Mouse (Mus musculus) limb, embryonic 13.5 days (tissue): ENCODE data around the gene Ehd1. TPM values are rescaled to one million over a fixed set of nuclear protein-coding genes. Genes with fewer than 3 reads are reported as not detected.

ENCODE experiments used
- ATAC-seq: fragments of 200-750 bp; cut with Nextera tagmentation; 2 replicates; pipeline ENCODE4 v1.8.0; 2017; ENCODE audit warnings: low read depth, moderate number of reproducible peaks, moderate TSS enrichment; ENCODE audit not compliant: low FRiP score
- H3K27ac ChIP-seq: fragments of 300-500 bp; sonication (generic); 2 replicates; pipeline ENCODE4 v1.5.1; 2015; ENCODE audit warnings: inconsistent platforms, mild to moderate bottlenecking, moderate library complexity
- H3K27me3 ChIP-seq: fragments of 300-500 bp; sonication (generic); 2 replicates; pipeline ENCODE4 v1.6.1; 2015; ENCODE audit warnings: mild to moderate bottlenecking, inconsistent platforms
- H3K36me3 ChIP-seq: fragments of 300-500 bp; sonication (generic); 2 replicates; pipeline ENCODE4 v1.6.1; 2015; ENCODE audit warnings: inconsistent platforms, mild to moderate bottlenecking, moderate library complexity
- H3K4me1 ChIP-seq: fragments of 300-500 bp; sonication (generic); 2 replicates; pipeline ENCODE4 v1.6.1; 2015; ENCODE audit warnings: inconsistent platforms
- H3K4me2 ChIP-seq: fragments of 300-500 bp; sonication (generic); replicated peaks from 2 replicates; pipeline ENCODE4 v1.6.1; 2015; ENCODE audit warnings: inconsistent platforms, mild to moderate bottlenecking, moderate library complexity
- H3K4me3 ChIP-seq: fragments of 300-500 bp; sonication (generic); 2 replicates; pipeline ENCODE4 v1.5.1; 2015; ENCODE audit warnings: moderate library complexity, mild to moderate bottlenecking, inconsistent platforms
- H3K9ac ChIP-seq: fragments of 300-500 bp; sonication (generic); 2 replicates; pipeline ENCODE4 v1.6.1; 2015; ENCODE audit warnings: mild to moderate bottlenecking, inconsistent platforms
- H3K9me3 ChIP-seq: fragments of 300-500 bp; sonication (generic); 2 replicates; pipeline ENCODE4 v1.6.1; 2016; ENCODE audit warnings: inconsistent platforms
- WGBS: fragments of 180-500 bp; shearing (Covaris S2); methylation state at CpG from one replicate; pipeline ENCODE4 v1.1.7; 2015; 5-methylcytosine and 5-hydroxymethylcytosine counted together
- polyA plus RNA-seq: library from polyadenylated mRNA; unstranded; fragments of >200 nt; fragmentation: Nextera tagmentation; extraction: Ambion mirVana; gene quantifications from 2 replicates; pipeline ENCODE4 v1.2.1, GENCODE M21; 2015

Gene Ehd1
- 73.1 and 82.9 TPM in 2 replicates for polyA plus RNA-seq

DNA sequence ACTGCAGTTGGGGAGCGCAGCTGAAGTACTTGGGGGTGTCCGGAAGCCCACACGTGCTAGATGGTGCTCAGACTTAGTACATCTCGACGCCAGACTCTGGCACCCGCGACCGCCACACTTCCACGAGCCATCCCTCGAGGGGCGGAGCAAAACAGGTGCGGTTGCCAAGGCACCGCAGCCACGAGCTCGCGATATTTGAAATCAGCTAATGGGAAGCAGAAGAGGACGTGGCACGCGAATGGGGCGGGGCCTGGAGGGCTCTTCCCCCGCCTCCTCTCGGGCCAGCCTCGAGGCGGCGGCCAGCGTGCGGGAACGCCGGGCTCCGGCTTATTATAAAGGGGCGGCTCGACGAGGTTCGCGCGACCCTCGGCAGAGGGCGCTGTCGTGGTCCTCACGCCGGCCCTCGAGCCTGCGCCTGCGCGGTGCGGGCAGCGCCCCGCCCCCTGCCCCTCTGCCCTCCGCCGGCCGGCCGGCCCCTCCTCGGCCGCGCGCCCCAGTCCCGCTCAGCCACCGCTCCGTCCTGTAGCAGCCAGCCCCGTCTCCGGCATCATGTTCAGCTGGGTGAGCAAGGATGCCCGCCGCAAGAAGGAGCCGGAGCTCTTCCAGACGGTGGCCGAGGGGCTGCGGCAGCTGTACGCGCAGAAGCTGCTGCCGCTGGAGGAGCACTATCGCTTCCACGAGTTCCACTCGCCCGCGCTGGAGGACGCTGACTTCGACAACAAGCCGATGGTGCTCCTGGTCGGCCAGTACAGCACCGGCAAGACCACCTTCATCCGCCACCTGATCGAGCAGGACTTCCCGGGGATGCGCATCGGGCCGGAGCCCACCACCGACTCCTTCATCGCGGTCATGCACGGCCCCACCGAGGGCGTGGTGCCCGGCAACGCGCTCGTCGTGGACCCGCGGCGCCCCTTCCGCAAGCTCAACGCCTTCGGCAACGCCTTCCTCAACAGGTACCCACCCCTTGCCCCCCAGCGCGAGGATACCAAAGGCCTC is at the start of gene Ehd1:
Gene Ehd1, plus strand, starts transcription at position 300 of the 996 bp plus-strand sequence.
- under 1% methylated on average over 88 of the region's 106 CpGs for WGBS
- H3K9me3 ChIP-seq: no peaks in the 10 kb centered on the region
- H3K36me3 ChIP-seq: peaks cover 26% of the 10 kb centered on the region
- peak within 1 kb of the TSS; percentile 87 for H3K4me3 ChIP-seq
- peak; percentile 95 for ATAC-seq
- H3K27ac ChIP-seq: peak within 1 kb of the TSS; percentile 83
- H3K27me3 ChIP-seq: no peaks in the 10 kb centered on the region
- peak within 1 kb of the TSS; percentile 88 for H3K4me2 ChIP-seq
- peak within 1 kb of the TSS; percentile 89 for H3K9ac ChIP-seq
- H3K4me1 ChIP-seq: peaks cover 38% of the 10 kb centered on the region

DNA sequence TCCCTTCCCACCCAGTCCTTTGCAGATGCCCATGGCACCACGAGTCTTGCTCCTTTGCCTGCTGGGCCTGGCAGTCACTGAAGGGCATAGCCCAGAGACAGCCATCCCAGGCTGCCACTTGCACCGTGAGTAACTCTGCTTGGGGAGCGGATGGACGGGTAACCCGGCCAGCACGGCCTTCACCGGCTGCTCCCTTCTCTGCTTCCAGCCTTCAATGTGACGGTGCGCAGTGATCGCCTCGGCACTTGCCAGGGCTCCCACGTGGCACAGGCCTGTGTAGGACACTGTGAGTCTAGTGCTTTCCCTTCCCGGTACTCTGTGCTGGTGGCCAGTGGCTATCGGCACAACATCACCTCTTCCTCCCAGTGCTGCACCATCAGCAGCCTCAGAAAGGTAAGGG is 49.8 kb upstream of the Ehd1 start:
- H3K27ac ChIP-seq: no peak overlapping the region
- no peaks in the 10 kb centered on the region for H3K9me3 ChIP-seq
- no peaks in the 10 kb centered on the region for H3K27me3 ChIP-seq
- no peak overlapping the region for H3K4me2 ChIP-seq
- no peak overlapping the region for H3K4me3 ChIP-seq
- 86% methylated on average over 14 of the region's 14 CpGs for WGBS
- no peak for ATAC-seq
- H3K4me1 ChIP-seq: peaks cover 9% of the 10 kb centered on the region; the same call in 1 of the 2 replicates
- H3K36me3 ChIP-seq: peaks cover 53% of the 10 kb centered on the region
- H3K9ac ChIP-seq: no peak overlapping the region

DNA sequence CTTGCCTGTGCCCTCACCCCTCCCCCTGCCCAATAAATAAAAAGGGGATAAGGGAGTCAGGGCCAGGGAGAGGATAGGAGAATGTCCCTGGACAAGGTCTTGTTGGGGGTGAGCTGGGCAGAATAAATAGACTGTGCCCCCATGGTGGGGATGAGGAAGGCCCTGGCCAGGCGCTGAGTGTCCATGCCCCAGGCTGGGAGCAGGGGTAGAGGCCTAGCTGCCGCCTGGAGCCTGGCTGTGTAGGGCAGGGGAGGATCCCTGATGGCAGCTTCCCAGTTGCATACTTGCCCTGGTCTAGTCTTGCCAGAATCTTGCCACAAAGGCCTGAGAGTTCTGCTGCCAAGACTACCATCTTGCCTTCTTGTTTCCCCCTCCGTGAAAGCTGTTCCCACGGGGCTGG is 48.7 kb upstream of the Ehd1 start:
- Histone ChIP-seq H3K9me3 (no peaks in the 10 kb centered on the region), H3K9ac (no peak overlapping the region), H3K27me3 (no peaks in the 10 kb centered on the region), H3K4me3 (no peak overlapping the region), H3K4me2 (no peak overlapping the region), H3K4me1 (peaks cover 9% of the 10 kb centered on the region; the same call in 1 of the 2 replicates), H3K36me3 (peaks cover 64% of the 10 kb centered on the region), H3K27ac (no peak overlapping the region)
- no peak for ATAC-seq
- whole genome bisulfite sequencing: 88% methylated on average over 4 of the region's 4 CpGs

DNA sequence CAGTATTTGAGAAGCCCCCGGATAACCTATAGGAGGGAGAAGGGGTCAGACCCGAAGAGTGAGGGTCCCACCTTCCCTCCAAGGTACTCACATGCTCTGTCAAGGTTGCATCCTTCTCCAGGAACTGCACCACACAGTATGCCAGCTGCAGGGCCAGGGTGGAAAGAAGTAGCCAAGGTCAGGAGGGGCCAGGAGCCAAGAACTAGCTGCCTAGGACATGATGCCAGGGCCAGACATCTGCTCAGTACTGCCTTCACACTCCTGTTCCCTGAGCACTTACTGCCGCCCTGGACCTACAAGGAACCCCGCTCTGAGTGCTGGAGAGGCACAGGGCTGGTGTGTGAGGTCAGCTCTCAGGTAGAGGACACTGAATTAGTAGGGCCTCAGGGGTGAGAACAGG is 46.1 kb upstream of the Ehd1 start:
- no peak overlapping the region for H3K4me3 ChIP-seq
- 83% methylated on average over 4 of the region's 4 CpGs for WGBS
- H3K27ac ChIP-seq: no peak overlapping the region
- peaks cover 72% of the 10 kb centered on the region for H3K36me3 ChIP-seq
- ATAC-seq: no peak
- peaks cover 23% of the 10 kb centered on the region for H3K4me1 ChIP-seq
- no peak overlapping the region for H3K4me2 ChIP-seq
- H3K9me3 ChIP-seq: no peaks in the 10 kb centered on the region
- no peaks in the 10 kb centered on the region for H3K27me3 ChIP-seq
- no peak overlapping the region for H3K9ac ChIP-seq

DNA sequence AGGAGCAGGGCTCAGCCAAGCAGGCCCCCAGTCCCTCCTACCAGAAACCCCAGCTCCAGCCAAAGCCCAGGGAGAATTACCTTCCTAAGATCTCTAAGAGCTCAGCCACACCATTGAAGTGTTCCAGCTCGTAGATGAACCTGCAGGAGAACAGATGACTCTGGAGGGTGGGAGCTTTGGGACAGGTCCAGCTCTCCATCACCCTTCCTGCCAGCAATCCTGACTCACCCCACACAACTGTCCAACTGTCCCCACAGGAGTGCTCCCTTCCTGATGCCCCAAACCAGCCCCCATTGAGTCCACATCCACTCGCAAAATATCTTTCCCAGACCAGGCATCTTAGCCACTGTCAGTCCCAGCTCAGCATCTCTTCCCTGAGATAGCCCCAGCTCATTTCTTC is 45.5 kb upstream of the Ehd1 start:
- no peak for ATAC-seq
- WGBS: 72% methylated on average over 2 of the region's 2 CpGs
- no peak overlapping the region; the same call in 1 of the 2 replicates for H3K9ac ChIP-seq
- H3K27ac ChIP-seq: no peak overlapping the region
- peaks cover 21% of the 10 kb centered on the region for H3K4me1 ChIP-seq
- no peak overlapping the region for H3K4me3 ChIP-seq
- H3K9me3 ChIP-seq: no peaks in the 10 kb centered on the region
- peaks cover 72% of the 10 kb centered on the region for H3K36me3 ChIP-seq
- H3K27me3 ChIP-seq: no peaks in the 10 kb centered on the region
- no peak overlapping the region for H3K4me2 ChIP-seq

DNA sequence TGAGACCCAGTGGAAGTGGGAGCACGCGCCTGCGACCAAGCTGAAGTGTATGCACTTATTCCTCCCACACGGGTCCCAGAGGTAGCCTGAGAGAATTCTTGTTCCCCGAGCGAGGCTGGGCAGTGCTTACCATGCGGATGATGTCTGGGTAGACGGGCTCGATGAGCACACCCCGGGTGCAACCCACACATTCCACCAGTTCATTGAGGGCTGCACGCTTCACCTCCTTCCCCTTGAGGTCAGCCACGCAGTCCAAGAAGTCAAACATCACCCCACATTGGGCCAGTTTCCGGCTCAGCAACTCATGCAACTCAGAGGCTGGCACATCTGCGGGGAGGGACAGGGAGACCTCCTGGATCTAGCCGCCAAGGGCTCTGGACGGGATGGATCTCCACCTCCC is 42.9 kb upstream of the Ehd1 start:
- no peak overlapping the region for H3K27ac ChIP-seq
- ATAC-seq: no peak
- peak overlapping the region; percentile 84; the same call in 1 of the 2 replicates for H3K9ac ChIP-seq
- no peaks in the 10 kb centered on the region for H3K9me3 ChIP-seq
- peaks cover 49% of the 10 kb centered on the region for H3K36me3 ChIP-seq
- H3K27me3 ChIP-seq: no peaks in the 10 kb centered on the region
- H3K4me2 ChIP-seq: no peak overlapping the region
- peaks cover 13% of the 10 kb centered on the region for H3K4me1 ChIP-seq
- H3K4me3 ChIP-seq: no peak overlapping the region
- WGBS: 91% methylated on average over 16 of the region's 16 CpGs

DNA sequence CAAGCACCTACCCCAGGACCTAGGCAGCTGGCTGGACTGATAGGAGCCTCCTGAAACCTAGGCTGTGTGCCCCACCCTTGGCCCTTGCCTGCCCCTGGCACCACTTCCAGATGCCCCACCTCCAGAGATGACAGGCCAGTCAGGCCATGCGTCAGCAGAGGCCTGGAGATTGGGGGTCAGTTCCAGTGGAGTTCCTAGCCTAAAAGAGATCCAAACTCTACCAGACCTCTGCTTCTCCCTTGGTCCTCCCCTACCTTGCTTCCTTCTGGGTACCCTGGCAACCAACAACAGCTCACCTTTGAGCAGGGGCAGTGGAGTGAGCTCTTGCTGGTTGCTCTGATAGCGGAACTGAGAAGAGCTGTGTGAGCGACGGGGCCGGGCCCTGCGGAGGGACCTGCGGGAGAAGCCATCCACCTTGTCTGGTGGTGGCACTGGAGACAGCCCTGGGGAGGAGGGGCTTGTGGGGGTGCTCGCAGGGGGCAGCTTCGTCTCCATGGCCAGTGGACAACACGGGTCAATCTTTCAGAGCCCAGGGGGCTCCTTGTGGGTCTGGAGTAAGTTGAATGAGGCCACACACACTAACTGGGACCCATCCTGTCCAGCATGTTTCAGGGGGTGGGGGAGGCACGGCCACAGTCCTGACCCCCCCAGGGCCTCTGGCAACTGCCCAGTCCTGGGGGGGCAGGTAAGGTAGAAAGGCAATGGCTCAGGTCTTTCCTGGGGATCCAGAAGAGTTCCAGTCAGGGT is 42.0 kb upstream of the Ehd1 start:
- peak overlapping the region; percentile 79 for H3K4me3 ChIP-seq
- no peaks in the 10 kb centered on the region for H3K27me3 ChIP-seq
- peak overlapping the region; percentile 78 for H3K4me2 ChIP-seq
- 68% methylated on average over 11 of the region's 11 CpGs for WGBS
- H3K27ac ChIP-seq: no peak overlapping the region
- peaks cover 42% of the 10 kb centered on the region for H3K36me3 ChIP-seq
- ATAC-seq: no peak
- H3K4me1 ChIP-seq: peaks cover 13% of the 10 kb centered on the region
- H3K9me3 ChIP-seq: no peaks in the 10 kb centered on the region
- H3K9ac ChIP-seq: peak overlapping the region; percentile 84

DNA sequence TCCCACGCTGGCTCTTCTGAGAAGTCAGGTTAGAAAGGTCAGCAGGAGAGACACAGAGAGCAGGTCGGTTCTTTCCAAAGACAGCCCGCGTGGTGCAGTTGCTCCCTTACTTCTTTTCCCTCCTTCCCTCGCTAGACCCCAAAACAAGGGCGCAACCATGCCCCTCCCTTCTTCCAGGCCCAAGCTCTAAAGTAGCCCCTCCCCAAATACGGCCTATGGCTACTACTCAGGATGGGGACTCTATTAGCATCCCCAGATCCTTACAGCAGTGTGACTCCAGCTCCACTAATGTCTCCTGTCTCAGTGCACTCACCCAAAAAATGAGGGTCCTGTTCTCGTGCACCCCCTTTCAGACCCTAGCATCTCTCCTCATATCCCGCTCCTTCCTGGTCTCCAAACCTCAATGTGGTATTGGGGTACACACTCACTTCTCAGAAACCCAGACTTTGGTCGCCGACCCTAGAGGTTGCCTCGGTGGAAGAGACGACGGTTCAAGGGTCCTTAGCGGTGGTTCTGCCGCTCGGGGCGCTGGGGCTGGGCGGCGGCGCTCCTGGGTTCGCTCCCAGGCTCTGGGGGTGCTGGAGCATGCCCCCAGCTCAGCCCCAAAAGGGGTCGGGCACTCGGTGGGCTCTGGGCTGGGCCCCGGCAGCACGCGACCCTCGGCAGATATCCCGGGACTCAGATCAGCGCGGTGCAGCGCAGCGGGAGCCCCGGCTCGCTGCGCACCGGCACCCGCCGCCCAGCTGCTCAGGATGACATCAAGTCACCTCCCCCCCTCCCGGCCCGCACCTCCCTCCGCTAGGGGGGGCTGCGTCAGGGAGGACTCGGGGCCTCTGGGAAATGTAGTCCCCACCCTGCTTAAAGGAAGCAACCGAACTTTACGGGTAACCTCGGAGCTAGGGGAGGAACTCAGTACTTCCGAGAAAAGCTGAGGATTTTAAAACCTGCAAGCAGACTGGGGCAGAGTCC is 41.2 kb upstream of the Ehd1 start, which contains the start of gene Ppp2r5b:
Gene Ppp2r5b, minus strand, starts transcription at position 789 of the 969 bp plus-strand sequence.
- WGBS: 2% methylated on average over 48 of the region's 48 CpGs
- Histone ChIP-seq H3K27me3 (no peaks in the 10 kb centered on the region), H3K4me3 (peak within 1 kb of the TSS; percentile 79), H3K36me3 (peaks cover 33% of the 10 kb centered on the region), H3K9me3 (no peaks in the 10 kb centered on the region), H3K9ac (peak within 1 kb of the TSS; percentile 84), H3K27ac (peak within 1 kb of the TSS; percentile 94), H3K4me2 (peak within 1 kb of the TSS; percentile 78), H3K4me1 (peaks cover 13% of the 10 kb centered on the region)
- ATAC-seq: peak; percentile 94

DNA sequence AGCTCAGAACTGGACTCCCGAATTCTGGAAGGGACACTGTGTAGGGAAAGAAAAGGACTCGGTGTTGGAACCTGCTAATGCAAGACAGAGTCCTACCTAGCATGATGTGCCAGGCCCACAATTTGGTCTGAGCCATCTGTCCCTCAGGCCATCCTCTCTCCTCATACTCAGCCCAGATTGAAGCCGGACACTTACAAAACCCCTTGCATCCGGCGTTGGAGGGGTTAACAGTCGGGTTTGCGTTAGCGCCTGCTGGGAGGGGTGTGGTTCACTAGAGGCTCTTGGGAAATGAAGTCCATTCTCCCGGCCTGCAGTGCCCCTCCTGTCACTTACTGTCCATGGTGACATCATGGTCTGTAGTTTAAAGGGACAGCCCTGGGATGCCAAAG is 40.5 kb upstream of the Ehd1 start:
- peak; percentile 88 for ATAC-seq

DNA sequence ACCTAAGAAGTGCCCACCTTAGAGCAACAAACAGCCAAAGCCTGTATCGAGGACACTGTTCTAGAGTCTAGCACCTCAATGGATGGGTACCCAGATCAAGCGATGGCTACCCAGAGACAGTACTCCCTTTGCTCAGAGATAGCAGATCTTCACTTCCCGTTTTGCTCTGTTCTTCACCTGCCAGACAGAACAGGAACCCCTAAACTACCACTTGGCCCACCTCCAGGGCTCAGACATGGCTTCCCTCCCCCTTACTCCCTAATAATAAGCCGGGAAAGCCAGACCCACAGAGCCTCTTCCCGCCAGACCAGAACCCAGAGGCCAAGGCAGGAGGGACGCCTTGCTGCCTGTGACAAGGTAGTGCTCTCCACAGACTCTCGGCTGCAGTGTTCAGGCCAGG is 39.7 kb upstream of the Ehd1 start:
- Histone ChIP-seq H3K4me3 (no peak overlapping the region), H3K4me2 (peak overlapping the region; percentile 78; the same call in 1 of the 2 replicates), H3K27ac (no peak overlapping the region), H3K27me3 (no peaks in the 10 kb centered on the region), H3K9me3 (no peaks in the 10 kb centered on the region), H3K4me1 (peaks cover 13% of the 10 kb centered on the region), H3K36me3 (peaks cover 18% of the 10 kb centered on the region), H3K9ac (no peak overlapping the region)
- ATAC-seq: no peak
- WGBS: 71% methylated on average over 7 of the region's 7 CpGs

More for the DNA sequence above, 40.5 kb upstream of the Ehd1 start:
- H3K4me2 ChIP-seq: peak overlapping the region; percentile 78
- peak overlapping the region; percentile 79 for H3K4me3 ChIP-seq
- 0% methylated on average over 9 of the region's 9 CpGs for WGBS
- H3K27me3 ChIP-seq: no peaks in the 10 kb centered on the region
- peak overlapping the region; percentile 94 for H3K27ac ChIP-seq
- H3K36me3 ChIP-seq: peaks cover 26% of the 10 kb centered on the region
- H3K9ac ChIP-seq: peak overlapping the region; percentile 84
- H3K9me3 ChIP-seq: no peaks in the 10 kb centered on the region
- peaks cover 13% of the 10 kb centered on the region for H3K4me1 ChIP-seq

DNA sequence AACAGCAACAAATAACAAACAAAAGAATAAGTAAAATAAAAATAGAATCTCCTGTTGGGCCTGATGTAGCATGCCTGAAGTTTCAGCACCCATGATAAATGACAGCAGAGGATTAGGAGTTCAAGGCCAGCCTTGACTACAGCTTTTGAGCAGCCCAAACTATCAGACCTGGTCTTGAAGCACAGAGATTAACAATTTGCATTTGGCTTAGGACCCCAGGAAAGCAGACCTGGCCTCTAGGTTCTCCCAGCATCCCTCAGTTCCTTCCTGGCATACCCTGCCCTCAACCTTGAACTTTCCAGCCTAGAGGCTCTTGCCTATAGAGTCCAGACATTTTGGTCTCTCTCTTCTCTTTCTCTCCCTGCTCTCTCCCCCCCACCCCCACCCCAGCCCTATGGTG is 37.8 kb upstream of the Ehd1 start:
- no peak for ATAC-seq
- Histone ChIP-seq H3K9ac (no peak overlapping the region), H3K4me1 (peaks cover 27% of the 10 kb centered on the region), H3K4me3 (no peak overlapping the region), H3K4me2 (no peak overlapping the region), H3K27ac (no peak overlapping the region), H3K27me3 (no peaks in the 10 kb centered on the region), H3K36me3 (no peaks in the 10 kb centered on the region), H3K9me3 (no peaks in the 10 kb centered on the region)
